Mouse (Mus musculus): Measurements from ENCODE around the gene Pde11a.

GRCm38 (mm10) chr2:76360226-76360625 is 21.7 kb upstream of the Pde11a start, which contains the start of gene Cyct:
- TF ChIP-seq CTCF (IDR thresholded peaks at IDR 0.05; ENCODE audit: extremely low read depth, insufficient read depth, low read length), result no peak
- no peak for TF ChIP-seq POLR2A (IDR thresholded peaks at IDR 0.05; ENCODE audit: extremely low read depth, insufficient read depth, low read length)

Measured in cortical plate, adult 2 months (tissue).